Mouse (Mus musculus) myocyte (in vitro differentiated cells): ENCODE results near the gene Mettl27.

ENCODE experiments used
- CEBPB ChIP-seq: IDR thresholded peaks from 2 replicates; pipeline ENCODE4 v1.6.1; 2011; ENCODE audit warnings: mild to moderate bottlenecking, moderate library complexity; ENCODE audit not compliant: poor library complexity, insufficient read depth, severe bottlenecking
- E2F4 ChIP-seq: IDR thresholded peaks from one replicate; pipeline ENCODE4 v1.6.1; 2011; ENCODE audit warnings: mild to moderate bottlenecking, control low read depth, moderate library complexity; ENCODE audit not compliant: insufficient read depth
- MAX ChIP-seq: IDR thresholded peaks from one replicate; pipeline ENCODE4 v1.6.1; 2011; ENCODE audit warnings: low read depth, mild to moderate bottlenecking, control low read depth
- MYOD1 ChIP-seq, 3 experiments: IDR thresholded peaks; one replicate each; pipeline ENCODE4 v1.6.1; 2011; ENCODE audit warnings: control low read depth in 2 of 3, low read depth in 2 of 3, mild to moderate bottlenecking in 2 of 3, moderate library complexity in 1 of 3; ENCODE audit not compliant: insufficient read length in 2 of 3, control insufficient read depth in 1 of 3
- MYOG ChIP-seq, 3 experiments: IDR thresholded peaks; one replicate each; pipeline ENCODE4 v1.6.1; 2011; ENCODE audit warnings: control low read depth in 2 of 3, low read depth in 2 of 3, mild to moderate bottlenecking in 2 of 3; ENCODE audit not compliant: insufficient read length in 2 of 3, control insufficient read depth in 1 of 3, insufficient read depth in 1 of 3
- POLR2A ChIP-seq: IDR thresholded peaks from one replicate; pipeline ENCODE4 v1.6.1; 2011; ENCODE audit warnings: low read depth, mild to moderate bottlenecking, control low read depth, moderate library complexity; ENCODE audit not compliant: insufficient read length
- POLR2AphosphoS2 ChIP-seq: IDR thresholded peaks from one replicate; pipeline ENCODE4 v1.6.1; 2011; ENCODE audit warnings: low read depth, control low read depth; ENCODE audit not compliant: insufficient read length
- REST ChIP-seq: IDR thresholded peaks from one replicate; pipeline ENCODE4 v1.6.1; 2011; ENCODE audit warnings: mild to moderate bottlenecking, control low read depth, moderate library complexity; ENCODE audit not compliant: insufficient read depth, insufficient read length
- TCF12 ChIP-seq: IDR thresholded peaks from one replicate; pipeline ENCODE4 v1.6.1; 2011; ENCODE audit warnings: mild to moderate bottlenecking, control low read depth; ENCODE audit not compliant: poor library complexity, insufficient read depth, severe bottlenecking
- TCF3 ChIP-seq: IDR thresholded peaks from one replicate; pipeline ENCODE4 v1.6.1; 2011; ENCODE audit warnings: low read depth, control low read depth; ENCODE audit not compliant: insufficient read length
- USF1 ChIP-seq: IDR thresholded peaks from one replicate; pipeline ENCODE4 v1.6.1; 2011; ENCODE audit warnings: low read depth, mild to moderate bottlenecking, control low read depth, moderate library complexity

DNA sequence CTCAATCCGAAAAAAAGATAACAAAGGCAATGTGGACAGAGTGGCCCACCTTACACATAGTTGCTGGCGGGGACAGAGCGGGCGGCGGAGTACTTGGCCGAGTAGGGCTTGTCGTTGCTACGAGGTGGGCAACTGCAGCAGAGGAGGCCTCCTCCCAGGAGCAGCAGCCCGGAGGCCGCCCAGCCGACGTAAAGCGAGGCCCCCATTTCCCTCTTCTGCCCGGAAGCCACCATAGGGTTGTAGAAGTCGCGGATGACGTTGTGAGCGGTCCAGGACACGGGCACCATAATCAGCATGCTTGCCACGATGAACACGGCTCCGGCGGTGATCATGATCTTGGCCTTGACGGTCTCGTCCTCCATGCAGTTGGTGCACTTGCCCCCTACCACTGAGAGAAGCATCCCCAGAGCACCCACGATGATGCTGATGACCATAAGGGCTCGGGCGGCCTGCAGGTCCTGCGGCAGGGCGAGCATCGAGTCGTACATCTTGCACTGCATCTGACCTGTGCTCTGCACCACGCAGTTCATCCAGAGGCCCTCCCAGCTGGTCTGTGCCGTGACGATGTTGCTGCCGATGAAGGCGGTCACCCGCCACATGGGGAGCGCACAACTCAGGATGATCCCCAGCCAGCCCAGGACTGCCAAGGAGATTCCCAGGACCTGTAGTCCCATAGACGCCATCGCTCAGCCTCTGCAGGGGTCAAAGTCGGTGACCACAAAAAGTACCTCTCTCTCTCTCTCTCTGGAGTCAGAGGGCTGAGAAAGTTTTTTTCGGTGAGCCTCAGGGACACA lies 14.1 kb downstream of the Mettl27 start:
- TF ChIP-seq POLR2AphosphoS2 (no peak), POLR2A (no peak), REST (no peak), MAX (no peak), CEBPB (no peak), TCF12 (no peak), E2F4 (no peak), USF1 (no peak), MYOD1 (IDR thresholded peaks at IDR 0.05; ENCODE audit: control insufficient read depth in 1 of 3, insufficient read length in 2 of 3, low read depth in 2 of 3) (no peak), MYOG (IDR thresholded peaks at IDR 0.05; ENCODE audit: control insufficient read depth in 1 of 3, insufficient read depth in 1 of 3, insufficient read length in 2 of 3, low read depth in 2 of 3) (no peak), TCF3 (no peak)
